Mouse (Mus musculus): Measurements from ENCODE around the gene Glg1.
"Not testable (repeated sequence)": the region's sequence is repeated elsewhere in the genome, so short reads cannot be mapped to it uniquely, and the experiment has no call there.

Gene Glg1

DNA sequence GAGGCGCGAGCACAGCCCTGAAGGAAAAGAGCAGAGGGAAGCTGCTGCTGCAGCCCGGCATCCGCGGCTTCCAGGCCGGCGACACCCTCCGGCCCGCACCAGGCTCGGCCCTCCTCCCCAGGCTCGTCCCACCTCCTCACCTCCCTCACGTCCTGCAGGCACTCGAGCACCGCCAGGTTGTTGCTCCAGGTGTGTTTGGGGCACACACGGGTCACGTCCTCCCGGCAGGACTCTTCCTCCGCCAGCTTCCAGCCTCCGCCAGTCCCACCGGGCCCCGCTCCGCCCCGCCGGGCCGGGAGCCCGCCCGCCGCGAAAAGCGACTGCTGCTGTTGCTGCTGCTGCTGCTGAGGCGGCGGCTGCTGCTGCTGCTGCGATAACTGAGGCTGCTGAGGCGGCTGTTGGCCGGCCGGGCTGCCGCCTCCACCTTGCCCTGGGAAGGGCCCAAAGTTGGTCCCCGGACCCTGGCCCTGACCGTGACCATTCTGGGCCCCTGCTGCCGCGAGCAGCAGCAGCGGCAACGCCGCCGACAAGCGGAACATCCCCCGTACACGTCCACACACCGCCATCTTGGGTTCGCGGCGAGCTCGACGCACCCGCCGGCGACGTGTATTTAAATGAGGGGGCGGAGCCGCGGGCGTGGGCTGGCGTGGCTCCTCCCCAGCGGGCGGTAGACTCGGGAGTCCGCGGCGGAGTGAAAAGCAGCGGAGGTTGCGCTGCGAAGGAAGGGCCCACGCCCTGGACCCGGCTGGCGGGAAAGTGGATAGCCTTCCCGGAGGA lies at the start of gene Glg1:
Gene Glg1 (minus strand): TSS at position 586 of the 777 bp plus-strand sequence.
- DNase-seq = peak; percentile 91

DNA sequence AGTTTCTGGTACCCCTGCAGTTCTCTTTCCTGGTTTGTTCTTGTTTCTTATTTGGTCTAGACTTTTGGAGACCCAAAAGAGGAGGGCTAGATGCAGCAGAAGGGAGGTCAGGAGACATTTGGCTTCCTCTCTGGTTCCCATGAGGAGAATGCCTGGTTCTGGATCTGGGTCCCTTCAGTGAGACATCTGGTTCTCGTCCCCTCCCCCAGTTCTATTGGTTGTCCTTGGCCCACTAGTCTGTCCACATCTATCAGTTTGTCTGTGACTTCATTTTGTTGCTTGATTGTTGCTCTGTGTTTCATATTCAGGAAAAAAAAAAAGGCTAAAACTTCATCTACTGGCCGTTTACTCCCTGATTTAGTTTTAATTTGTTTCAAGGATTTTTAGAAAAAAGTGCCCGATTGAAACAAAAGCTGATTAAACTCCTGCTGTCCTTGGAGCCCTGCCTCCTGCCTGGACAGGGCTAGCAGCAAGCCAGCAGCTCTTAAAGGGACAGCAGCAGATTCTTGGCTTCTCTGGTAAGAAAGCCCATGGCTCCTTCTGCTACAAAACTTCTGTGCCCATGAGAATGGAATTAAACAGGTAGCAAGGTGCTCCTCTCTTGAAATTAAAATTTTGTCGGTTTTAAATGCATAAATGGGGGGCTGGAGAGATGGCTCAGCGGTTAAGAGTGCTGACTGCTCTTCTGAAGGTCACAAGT lies 46.2 kb upstream of the Glg1 start:
- DNase-seq = no peak

DNA sequence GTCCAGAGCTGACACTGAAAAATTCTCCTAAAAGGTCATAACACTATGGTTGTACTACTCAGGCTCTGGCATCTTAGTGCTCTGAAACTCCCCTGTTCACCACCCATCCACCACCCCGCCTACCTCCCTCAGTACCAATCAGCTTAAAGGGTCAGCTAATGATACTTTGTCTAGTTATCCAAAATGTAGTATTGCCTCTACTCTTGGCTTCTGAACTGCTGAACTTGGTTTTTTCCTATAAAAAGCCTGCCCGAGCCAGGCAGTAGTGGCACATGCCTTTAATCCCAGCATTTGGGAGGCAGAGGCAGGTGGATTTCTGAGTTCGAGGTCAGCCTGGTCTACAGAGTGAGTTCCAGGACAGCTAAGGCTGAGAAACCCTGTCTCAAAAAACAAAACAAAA lies 45.3 kb upstream of the Glg1 start:
- no peak for DNase-seq

DNA sequence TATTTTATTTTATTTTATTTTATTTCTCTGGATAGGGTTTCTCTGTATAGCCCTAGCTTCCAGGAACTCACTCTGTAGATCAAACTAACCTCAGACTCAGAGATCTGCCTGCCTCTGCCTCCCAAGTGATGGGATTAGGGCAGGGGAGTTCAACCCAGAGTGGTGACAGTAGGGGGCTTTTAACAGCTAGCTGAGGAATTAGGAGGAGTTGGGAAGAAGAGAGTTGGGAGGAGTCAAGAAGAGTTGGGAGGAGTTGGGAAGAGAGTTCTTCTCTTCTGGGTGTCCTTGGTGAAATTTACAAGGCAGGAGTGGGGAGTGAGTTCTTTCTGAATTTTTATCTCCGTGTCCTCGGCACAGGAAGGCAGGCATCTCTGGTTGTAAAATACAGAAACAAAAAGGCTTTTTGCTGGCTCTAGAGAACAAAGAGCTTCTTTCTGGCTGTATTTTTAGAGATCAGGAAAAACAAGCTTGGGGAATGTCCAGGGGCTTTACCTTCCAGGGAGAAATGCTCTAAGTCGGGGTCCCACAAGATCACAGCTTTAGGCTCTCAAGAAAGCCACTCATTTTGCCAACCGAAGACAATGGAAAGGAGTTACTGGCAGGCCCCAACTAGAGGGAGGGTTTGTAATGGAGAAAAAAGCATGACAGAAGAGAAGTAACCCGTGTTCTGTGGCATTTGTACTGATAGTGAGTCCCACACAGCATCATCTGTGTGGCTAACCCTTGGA lies 44.2 kb upstream of the Glg1 start:
- not testable (repeated sequence) for DNase-seq

DNA sequence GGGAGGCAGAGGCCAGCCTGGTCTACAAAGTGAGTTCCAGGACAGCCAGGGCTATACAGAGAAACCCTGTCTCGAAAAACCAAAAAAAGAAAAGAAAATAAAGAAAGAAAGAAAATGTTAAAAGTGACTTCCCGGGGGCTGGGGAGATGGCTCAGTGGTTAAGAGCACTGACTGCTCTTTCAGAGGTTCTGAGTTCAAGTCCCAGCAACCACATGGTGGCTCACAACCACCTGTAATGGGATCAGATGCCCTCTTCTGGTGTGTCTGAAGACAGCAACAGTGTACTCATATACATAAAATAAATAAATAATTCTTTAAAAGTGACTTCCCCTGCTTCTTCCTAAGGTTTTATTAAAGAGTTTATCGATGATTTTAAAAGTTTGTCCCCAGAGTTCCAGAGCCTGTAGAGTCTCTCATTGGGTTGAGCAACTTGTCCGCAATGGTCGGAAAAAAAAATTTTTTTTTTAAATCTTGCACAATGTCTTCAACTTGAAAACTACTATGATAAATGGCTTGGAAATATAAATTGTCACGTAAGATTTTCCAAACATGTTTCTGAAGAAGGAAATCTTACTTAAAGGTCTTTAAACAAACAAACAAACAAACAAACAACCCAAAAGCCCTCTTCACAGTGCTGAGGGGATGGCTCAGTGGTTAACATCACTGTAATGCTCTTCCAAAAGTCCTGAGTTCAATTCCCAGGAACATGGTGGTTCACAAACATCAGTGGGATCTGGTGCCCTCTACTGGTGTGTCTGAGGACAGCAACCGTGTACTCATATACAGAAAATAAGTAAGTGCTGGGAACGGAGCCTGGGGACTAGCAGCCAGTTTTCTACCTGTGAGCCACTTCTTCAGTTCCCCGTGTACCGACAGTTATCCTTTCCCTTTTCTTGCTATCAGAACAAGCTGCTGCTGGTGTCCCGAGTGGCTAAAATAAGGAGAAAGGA lies 41.9 kb upstream of the Glg1 start:
- no peak for DNase-seq

DNA sequence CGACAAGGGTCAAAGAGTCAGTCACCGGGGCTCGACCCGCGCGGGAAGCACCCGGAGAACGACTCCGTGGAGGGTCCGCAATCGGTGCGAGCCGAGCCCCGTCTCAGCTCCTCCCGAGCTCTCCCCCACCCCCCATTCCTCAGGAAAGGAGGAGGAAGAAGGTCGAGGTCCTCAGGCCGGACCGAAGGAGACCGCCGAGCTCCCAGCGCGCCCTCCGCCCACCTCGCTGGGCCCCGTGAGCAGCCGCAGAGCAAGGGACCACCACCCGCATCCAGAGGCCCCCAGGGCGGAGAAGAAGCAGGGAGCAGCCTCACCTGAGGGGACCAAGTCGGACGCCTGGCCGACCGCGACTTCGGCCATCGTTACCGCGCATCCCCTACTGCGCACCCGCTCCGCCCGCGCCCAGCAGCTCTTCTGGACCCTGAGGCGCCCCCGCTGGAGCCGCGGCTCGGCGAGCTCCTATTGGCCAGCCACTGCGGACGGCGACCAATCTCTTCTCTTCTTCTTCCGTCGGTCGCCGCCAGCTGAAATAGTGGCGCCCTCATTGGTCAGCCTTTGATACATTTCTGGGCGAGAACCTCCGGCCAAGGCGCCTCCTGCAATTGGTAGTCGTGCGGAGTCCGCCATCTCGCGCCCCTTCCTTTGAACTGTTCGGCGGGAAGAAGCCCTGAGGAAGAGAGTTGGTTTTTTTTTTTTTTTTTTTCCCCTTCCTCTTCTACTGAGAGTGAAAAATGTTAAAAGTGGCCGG lies 41.0 kb upstream of the Glg1 start, which contains the start of gene Rfwd3:
Gene Rfwd3 (minus strand): TSS at position 402 of the 748 bp plus-strand sequence.
- DNase-seq = peak; percentile 96

DNA sequence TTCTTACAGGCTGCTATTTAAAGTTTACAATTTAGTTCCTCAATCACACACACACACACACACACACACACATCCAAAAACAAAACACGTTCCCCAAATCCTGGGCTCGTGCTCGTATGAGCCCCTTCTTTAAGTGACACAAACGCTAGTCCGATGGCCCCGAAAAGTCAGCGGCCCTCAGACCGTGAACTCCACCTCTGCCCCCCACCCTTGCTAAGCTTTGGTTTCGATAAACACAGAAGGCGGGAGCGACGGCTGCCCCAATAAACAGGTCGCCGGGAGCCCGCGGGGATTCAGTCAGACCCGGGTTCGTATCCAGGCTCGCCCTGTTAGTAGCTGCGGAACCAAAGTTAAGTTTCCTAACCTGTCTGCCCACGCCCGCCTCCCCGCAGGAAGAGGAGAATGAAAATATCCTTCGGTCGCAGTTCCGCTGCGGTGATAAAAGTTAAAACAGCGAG lies 40.4 kb upstream of the Glg1 start:
- DNase-seq = peak; percentile 38

DNA sequence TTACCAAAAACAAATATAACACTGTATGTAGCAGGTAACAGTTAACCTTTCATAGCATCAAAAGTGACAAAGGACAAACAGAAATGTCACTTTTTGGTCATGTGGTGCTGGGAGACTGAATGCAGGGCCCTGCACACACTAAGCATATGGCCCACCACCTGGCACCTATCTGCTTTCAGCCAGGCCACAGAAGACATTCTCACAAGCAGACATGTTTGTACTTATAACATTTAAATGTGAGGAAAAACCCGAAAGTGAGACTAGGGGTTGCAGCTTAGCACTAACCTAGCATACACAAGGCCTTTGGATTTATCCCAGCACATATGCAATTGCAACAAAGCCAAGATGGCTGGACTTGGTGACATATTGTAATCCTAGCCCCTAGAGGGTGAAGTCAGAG lies 39.0 kb upstream of the Glg1 start:
- no peak for DNase-seq

DNA sequence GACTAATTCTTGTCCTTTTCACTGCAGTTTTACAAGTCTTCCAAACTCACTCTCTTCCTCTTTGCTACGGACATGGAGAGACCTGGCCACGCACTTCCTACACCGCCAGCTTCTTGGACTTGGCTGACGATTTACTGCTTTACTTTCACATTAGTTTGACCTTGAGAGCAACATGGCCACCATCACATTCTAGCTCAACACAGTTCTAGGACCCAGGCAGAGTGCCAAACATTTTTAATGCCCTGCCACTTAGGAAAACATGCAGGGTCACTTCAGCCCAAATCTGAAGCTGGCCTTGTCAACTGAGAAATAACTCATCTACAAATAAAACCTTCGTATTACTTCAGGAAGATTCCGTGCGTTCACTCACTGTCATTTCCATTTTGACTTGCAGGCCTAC lies 32.7 kb upstream of the Glg1 start:
- DNase-seq = no peak

DNA sequence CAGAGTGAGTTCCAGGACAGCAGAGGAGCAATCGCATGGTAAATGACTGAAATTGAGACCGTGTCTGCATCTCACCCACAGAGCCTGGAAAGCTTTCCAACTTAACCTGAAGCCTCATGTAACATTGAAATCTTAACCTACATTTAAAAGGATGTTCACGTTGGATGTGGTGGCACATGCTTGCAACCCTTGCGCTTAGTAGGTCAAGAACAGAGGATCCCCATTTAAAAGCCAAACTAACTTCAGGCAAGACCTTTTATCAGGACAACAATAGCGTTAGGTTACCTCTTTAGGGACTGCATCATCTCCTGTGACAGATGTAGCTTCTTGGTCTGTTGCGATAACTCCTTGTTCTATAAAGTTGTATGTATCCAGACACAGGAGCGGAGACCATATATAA lies 31.6 kb upstream of the Glg1 start:
- no peak for DNase-seq

DNA sequence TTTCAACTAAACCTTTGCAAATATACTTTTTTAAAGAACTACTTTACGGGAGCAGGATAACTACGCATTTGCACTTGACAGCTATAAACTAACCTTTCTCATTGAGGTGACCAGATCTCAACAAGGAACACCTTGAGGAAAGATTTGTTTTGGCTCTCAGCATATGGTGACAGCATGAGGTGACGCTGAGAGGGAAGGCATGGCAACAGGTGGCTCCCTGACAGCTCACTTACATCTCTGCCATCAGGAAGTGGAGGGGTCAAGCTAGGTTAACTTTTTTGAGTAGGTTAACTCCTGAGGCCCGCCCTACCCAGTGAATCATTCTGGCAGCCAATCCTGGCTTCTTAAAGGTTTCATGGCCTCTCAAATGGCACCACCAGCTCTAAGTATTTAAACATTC lies 26.6 kb upstream of the Glg1 start:
- no peak for DNase-seq

DNA sequence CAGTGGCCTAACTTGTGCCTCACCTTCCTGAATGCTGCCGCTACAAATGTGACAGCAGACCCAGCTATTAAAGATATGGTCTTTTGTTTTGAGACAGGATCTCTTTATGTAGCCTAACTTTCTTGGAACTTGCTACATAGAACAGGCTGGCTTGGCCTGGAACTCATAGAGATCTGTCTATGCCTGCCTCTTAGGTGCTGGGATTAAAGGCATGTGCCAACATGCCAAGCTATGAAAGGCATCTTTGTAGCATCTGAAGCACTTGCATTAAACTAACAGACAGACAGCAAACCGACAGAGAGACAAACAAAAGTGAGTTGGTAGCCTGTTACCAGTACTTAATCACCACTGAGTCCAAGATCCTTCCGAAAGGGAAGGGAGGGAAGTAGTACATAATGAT lies 23.1 kb upstream of the Glg1 start:
- no peak for DNase-seq

DNA sequence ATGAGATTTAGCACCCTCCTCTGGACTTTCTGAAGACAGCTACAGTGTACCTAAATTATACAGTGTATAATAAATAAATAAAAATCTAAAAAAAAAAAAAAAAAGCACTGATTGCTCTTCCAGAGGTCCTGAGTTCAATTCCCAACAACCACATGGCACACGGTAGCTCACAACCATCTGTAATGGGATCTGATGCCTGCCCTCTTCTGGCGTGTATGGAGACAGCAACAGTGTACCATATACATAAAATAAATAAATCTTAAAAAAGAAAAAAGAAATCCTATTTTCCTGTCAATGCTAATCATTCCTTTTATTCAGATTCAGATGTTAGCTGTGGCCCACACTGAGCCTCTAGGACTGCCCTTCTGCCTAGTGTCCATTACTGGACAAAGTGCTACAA lies 9.3 kb upstream of the Glg1 start:
- no peak for DNase-seq

DNA sequence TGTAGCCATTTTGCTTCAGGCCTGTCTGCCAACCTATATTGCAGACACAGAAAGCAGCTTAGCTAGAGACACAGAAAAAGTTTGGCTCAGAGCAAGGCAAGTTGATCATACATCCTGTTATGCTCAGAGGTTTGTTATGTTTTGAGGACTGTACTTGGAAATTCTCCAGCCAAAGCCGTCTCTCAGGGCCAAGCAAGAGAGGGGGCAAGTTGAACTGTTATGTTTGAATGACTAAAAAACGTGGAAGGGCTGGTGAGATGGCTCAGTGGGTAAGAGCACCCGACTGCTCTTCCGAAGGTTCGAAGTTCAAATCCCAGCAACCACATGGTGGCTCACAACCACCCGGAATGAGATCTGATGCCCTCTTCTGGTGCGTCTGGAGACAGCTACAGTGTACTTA lies 7.1 kb upstream of the Glg1 start:
- not testable (repeated sequence) for DNase-seq

DNA sequence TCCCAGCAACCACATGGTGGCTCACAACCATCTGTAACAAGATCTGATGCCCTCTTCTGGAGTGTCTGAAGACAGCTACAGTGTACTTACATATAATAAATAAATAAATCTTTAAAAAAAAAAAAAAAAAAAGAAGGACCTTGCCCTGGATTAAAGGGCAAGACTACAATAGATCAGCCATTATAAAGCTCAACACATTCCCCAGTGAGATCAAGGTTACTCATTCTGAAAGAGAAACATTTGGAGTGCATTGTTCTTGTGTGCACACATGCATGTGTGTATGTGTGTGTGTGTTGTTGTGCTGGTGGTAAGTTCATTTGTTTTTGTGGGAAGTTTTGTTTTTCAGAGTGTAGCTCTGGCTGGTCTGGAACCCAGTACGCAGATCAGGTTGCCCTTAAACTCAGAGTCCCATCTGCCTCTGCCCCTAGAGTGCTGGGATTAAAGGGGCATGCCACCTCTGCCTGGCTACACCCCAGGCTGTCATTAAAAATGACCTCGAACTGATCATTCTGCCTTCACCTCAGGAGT lies 5.7 kb upstream of the Glg1 start:
- no peak for DNase-seq

DNA sequence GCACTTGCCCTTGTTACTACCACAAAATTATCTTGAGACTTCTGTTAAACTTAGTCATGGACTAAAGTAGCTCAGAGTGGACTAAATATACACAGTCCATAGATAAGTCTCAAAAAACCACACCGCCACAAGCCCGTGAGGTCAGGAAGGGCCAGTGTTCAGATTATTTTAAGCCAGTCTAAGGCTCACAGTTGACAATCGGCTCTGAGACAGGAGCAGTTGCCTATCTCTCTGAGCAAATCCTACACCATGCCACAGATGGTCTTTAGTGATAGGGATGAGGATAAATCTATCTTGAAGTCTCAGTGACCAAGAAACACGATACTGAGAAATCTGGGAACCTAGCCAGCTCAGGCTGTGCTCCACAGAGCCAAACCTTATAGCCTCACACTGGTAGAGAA lies 3.0 kb upstream of the Glg1 start:
- DNase-seq = no peak

DNA sequence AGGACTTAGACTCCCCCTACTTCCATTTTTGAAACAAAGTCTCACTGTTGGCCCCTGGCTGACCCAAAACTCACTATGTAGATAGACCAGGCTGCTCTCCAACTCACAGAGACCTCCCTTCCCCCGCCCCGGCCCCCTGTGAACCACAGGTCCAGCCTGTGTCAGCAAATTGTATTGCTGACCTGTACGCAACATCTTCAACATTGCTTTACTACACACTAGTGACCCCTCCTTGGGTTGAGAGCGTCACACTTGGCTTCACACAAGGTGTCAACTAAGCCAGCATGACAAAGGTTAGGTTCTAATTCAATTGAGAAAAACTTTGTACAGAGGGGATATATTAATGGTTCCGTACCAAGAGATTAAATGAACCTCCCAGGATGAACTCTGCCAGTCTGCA lies 1.2 kb upstream of the Glg1 start:
- no peak for DNase-seq

DNA sequence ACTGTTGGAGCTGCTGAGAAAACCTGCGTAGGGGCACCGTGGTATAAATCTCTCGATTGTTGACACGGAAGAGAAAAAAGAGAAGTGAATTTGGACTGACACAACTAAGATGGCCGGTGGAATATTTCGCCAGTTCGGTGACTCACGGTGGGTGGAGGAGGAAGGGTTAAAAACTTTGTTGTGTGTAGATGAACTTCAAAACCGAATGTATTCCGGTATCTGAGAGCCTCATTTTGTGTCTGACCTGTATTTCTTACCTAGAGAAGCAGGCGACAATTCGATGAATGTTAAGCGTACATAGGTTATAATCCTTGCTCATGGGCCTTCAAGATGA lies 359 bp upstream of the Glg1 start:
- no peak for DNase-seq

DNA sequence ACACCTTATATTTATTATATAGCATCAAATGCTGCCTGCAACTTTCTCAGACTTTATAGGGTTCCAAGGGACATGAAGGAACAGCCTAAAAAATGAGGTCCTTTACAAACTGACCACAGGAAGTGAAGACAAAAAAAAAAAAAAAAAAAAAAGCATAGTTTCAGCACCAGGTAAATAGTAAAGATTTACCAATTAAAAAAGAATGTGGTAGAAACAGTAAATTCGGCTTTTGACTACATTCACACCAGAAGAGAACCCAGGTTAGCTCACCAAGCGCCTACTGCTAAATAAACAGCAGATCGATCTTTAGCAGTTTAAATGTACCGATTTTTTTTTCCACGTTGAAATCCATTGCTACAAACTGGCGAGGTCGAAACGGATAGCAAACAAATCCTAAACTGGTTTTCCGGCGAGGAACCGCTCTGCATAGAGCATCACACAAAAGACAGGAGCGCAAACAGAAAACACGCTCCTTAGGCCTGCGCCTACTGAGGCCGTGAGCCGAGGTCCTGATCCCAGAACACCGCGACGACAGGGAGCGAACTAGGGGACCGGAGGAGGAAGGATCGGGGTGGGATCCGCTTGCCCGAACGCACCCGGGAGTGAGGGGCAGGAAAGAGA lies 896 bp downstream of the Glg1 start:
- no peak for DNase-seq

DNA sequence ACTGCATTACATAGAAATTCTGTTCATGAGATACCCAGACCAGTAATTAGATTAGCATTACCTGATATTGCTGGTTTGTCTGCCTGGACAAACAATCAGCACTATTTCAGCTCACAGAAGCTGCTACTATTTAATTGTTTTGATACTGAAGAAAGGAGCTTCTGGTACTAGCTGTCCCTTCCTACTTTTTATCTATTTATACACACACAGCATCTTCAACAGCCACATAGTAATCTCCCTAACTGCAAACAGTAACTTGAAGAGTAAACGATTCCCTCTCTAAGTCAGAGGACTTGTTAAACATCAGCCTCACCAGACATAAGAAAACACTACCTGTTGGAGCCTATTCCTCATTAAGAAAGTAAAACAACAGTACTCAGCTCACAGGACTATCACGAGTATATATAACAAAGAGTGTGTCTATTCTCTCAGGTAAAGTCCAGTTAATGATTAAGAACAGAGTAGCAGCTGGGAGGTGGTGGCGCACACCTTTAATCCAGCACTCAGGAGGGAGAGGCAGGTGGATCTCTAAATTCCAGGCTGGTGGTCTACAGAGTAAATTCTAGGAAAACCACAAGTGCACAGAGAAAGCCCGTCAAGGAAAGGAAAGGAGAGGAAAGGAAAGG lies 6.4 kb downstream of the Glg1 start:
- no peak for DNase-seq

DNA sequence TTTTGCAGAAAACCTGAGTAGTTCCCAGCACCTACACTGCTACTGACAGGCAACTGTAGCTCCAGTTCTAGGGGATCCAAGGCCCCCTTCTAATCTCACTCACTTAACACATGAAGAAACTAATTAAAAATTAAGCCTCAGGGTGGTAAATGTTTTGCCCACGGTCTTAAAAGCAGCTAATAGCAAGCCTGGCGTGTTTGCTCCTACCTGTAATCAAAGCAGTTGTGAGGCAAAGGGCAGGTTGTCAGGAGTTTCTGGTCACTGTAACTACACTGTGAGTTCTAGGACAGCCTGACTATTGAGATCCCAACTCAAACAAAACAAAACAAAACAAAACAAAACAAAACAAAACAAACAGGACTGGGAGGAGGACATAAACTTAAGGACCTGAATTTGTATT lies 8.9 kb downstream of the Glg1 start:
- DNase-seq = no peak

All from right cerebral cortex, postnatal 14 days (tissue).